Mouse (Mus musculus) spleen, postnatal 36 days (tissue): ENCODE measurements around the gene Tmem254b.
"Not testable (repeated sequence)": the region's sequence is repeated elsewhere in the genome, so short reads cannot be mapped to it uniquely, and the experiment has no call there.

Experiments used
- DNase-seq, 2 experiments: peaks; one replicate each; pipeline ENCODE4 v3.0.0; 2022; ENCODE audit warnings: low spot score in 2 of 2, mixed read lengths in 1 of 2

Tmem254b gene

GRCm38 (mm10) chr14:26206926-26207247, at the start of gene Tmem254b:
Gene Tmem254b (minus strand): TSS chr14:26207041.
- not testable (repeated sequence) for DNase-seq

- not testable (repeated sequence) for DNase-seq
These were observed 30.3 kb upstream of the Tmem254b start for GRCm38 (mm10) chr14:26237183-26237582.

GRCm38 (mm10) chr14:26216233-26217000, 9.6 kb upstream of the Tmem254b start:
- not testable (repeated sequence) for DNase-seq

GRCm38 (mm10) chr14:26206197-26206925, 480 bp downstream of the Tmem254b start:
- DNase-seq = not testable (repeated sequence)

GRCm38 (mm10) chr14:26197851-26198250, 9.0 kb downstream of the Tmem254b start:
- DNase-seq = not testable (repeated sequence)

- not testable (repeated sequence) for DNase-seq
These were observed 18.5 kb downstream of the Tmem254b start for GRCm38 (mm10) chr14:26188361-26188760.

- not testable (repeated sequence) for DNase-seq
These were observed 20.2 kb downstream of the Tmem254b start for GRCm38 (mm10) chr14:26186638-26187037.

GRCm38 (mm10) chr14:26182380-26182779, 24.5 kb downstream of the Tmem254b start, which contains the start of gene Plac9b:
Gene Plac9b (minus strand): TSS chr14:26182480.
- DNase-seq = not testable (repeated sequence)

GRCm38 (mm10) chr14:26181660-26182059, 25.2 kb downstream of the Tmem254b start:
- not testable (repeated sequence) for DNase-seq

GRCm38 (mm10) chr14:26175028-26175427, 31.8 kb downstream of the Tmem254b start:
- DNase-seq = not testable (repeated sequence)

GRCm38 (mm10) chr14:26173955-26174354, 32.9 kb downstream of the Tmem254b start:
- DNase-seq = not testable (repeated sequence)

GRCm38 (mm10) chr14:26165266-26165665, 41.6 kb downstream of the Tmem254b start:
- DNase-seq = not testable (repeated sequence)

- DNase-seq = not testable (repeated sequence)
These were observed 44.4 kb downstream of the Tmem254b start for GRCm38 (mm10) chr14:26162423-26162822.

GRCm38 (mm10) chr14:26161156-26161555, 45.7 kb downstream of the Tmem254b start:
- DNase-seq = not testable (repeated sequence)

- DNase-seq = not testable (repeated sequence)
These were observed 50.8 kb downstream of the Tmem254b start for GRCm38 (mm10) chr14:26156032-26156431.
